Mouse (Mus musculus): ENCODE data around the gene Pappa.

The Pappa gene

DNA sequence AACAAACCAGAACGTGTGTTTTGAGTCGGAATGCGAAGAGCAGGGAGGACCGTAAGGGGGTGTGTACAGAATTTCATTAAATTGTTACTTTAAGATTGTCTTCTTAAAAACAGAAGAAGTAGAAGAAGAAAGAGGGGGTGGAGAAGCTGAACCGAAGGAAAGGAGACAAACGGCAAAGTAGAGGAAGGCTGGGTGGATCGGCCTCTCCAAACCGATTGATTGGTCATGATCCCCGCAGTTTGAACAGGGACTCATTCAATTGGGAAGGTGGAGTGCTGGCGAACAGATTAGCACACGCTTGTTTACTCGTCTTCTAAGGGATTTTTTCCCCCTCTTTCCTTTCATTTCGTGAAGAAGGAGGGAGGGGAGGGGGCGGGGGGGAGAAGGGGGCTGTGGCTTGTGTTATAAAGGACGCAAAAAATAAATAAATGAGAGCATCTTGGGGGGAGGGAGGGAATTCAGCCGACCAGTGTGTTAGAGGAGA lies at the start of gene Pappa:
Pappa (plus strand) TSS at position 434 of the 484 bp plus-strand sequence.
- no peak for DNase-seq (ENCODE audit: low spot score)

DNA sequence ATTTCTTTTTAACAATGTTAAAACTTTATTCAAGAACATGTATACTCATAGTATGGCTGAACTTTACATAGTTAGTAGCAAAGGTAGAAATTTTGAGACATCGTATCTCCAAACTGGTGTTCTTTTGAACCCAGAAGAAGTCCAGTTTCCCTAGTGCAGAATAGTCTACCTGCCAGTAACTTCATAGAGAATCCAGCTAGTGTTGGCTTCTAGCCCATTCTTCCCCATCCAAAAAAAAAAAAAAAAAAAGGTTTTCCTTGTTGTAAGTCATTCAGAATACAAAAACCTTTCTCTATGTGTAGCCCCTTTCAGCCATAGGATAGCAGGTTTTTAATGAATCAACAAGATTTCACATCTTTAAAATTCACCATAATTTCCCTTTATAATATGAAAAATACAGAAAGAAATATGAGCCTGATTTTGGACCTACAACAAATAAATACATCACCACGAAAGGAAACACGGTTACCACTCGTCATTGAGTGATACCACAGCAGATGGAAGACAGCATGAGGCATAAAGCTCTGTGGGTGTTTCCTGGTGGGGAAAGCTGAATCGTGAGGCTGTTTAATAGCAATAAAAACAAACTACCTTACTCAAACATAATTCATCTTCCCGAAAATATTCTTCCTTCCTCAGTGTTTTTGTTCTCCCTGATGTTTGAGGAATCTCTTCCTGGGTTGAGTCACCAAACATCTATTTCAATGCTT lies 45.9 kb upstream of the Pappa start:
- DNase-seq (ENCODE audit: low spot score): no peak

DNA sequence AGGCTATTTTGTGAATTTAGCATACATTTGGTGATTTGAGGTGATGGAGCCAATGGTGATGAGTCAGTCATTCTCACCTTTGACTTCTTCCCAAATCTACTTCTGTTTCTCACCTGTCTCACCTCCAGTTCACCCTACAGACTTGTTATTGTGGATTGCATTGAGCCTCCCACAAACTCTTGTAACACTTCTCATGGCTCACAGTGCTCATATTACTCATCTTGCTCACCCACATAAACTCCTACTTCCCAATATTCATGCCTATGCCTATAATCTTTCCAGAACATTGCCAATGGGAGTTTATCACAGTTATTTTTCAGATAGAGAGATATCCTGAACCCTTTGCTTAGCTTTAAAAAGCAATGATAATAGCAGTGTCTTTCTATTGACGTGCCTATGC lies 37.1 kb upstream of the Pappa start:
- no peak for DNase-seq (ENCODE audit: low spot score)

DNA sequence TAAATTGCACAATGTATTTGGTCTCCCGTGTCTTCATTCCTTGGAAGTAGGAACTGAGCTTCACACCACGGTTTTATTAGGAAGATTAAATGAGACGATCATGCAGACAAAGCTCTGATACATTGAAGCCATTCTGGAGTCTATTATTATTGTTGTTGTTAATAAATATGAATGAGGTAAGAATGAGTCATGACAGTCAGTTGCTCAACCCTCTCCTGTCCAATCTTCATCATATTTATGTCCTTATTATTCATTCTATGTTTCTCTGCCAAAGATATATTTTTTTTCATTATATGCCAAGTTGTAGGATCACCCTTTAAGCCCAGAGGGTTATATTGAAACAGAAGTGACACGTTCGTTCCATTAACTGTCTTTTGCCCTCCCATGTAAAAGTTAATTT lies 36.4 kb upstream of the Pappa start:
- no peak for DNase-seq (ENCODE audit: low spot score)

DNA sequence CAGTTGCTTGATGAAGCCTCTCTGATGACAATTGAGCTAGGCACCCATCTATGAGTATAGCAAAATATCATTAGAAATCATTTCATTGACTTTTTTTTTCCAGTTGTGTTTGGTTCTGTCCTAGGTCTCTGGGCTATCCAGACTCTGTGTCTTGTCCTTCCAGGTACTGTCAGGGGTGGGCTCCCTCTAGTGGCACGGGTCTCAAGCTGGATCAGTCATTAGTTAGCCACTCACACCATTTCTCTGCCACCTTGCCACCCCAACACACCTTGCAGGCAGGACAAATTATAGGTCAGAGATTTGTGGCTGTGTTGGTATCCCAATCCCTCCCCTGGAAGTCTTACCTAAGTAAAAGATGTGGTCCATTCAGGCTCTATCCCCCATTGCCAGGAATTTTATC lies 31.8 kb upstream of the Pappa start:
- DNase-seq (ENCODE audit: low spot score): no peak

DNA sequence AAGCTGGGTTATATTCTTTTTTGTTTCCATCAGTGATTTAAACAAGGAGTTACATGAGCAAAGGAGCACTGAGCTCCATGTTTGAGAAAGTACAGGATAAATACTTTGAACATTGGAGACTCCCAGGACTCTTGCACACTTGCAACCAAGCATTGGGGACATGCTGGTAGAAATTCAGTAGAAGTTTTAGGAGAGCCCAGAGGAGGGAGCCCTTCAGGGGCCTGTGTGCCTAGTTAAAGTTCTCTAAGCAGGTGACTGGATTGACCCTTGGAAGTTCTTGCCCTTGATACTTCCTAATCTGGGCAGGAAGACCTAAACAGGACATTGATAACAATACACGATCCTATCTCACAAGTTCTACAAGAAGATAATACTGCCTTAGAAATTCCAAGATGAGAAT lies 3.6 kb upstream of the Pappa start:
- no peak for DNase-seq (ENCODE audit: low spot score)

DNA sequence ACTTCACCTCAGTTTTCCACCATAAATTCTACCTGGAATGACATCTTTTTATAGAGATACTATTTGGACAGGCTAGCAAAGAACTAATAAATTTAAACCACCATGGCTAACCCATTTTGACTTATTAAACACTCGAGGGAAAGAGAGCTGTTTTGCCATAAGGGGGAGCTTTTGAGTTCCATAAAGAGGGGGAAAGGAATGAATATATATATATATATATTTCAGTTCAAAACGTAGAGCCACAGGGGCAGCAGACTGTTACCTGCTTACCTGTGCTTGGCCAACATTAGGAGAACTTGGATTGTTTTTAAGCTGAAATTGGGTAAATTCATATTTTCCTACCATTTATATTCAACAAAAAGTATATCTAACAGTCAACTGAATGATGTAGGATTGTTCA lies 1.1 kb upstream of the Pappa start:
- DNase-seq (ENCODE audit: low spot score): no peak

DNA sequence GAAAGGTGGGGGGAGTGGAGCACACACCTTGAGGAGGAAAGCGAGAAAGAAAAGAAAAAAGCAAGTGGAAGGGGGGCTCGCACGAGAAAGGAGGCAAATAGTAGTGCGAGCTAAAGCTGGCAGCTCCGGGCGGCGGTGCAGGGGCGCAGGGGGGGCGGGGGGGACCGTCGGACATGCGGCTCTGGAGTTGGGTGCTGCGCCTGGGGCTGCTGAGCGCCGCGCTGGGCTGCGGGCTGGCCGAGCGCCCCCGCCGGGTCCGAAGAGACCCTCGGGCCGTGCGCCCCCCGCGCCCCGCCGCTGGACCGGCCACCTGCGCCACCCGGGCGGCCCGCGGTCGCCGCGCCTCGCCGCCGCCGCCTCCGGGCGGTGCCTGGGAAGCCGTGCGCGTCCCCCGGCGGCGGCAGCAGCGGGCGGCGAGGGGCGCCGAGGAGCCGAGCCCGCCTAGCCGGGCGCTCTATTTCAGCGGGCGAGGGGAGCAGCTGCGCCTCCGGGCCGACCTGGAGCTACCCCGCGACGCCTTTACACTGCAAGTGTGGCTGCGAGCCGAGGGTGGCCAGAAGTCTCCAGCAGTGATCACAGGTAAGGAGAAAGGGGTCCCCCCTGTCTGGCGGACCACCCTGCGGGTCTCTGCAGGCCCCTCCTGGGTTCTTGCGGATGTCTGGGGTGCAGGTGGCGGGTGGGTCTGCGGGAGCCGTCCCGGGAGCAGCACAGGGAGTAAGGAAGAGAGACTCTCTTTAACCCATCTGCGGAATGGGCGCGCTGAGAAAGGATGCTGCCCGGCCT lies 586 bp downstream of the Pappa start:
- peak; percentile 12 for DNase-seq (ENCODE audit: low spot score)

DNA sequence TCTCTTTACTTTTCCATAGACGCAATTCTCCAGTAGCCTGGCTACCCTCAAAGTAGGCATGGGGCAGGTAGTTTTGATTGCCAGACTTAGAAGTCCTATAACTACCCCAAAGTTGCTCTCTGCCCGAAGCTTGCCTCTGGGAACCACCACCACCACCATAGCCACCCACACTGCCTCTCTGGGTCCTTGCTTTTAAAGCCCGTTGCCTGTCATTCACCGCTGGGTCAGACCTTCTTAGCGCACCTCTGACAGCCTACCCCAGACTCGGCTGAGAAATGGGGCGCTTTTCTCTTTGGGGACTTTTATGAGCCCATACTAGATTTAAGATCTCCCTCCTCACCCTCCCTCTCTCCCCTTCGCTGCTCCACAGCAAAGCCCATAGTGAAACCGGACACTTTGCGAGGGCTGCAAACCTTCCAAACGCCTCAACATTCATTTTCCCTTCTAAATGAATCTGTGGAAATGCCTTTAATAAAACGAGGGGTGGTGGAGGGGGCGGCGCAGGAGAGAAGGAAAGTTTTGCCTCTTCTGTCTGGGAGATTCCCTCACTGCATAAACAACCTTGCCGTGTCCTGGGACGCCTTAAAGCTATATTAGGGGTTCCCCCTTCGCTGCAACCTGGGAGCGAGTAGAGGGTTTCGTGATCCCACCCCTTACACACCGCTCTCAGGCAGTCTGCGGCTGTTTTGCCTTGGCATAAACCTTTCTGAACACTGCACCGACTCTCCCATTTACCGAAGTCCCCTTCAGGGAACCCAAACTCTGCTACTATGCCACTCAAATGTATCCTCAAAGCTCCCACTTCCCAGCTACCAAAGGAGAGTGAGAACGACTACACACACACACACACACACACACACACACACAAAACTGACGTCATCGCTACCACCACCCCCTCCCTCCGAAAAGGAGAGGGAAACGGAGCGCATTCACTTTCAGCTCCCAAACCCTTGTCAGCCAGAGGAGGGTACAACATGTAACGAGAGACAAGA lies 1.7 kb downstream of the Pappa start:
- DNase-seq (ENCODE audit: low spot score): peak; percentile 9

DNA sequence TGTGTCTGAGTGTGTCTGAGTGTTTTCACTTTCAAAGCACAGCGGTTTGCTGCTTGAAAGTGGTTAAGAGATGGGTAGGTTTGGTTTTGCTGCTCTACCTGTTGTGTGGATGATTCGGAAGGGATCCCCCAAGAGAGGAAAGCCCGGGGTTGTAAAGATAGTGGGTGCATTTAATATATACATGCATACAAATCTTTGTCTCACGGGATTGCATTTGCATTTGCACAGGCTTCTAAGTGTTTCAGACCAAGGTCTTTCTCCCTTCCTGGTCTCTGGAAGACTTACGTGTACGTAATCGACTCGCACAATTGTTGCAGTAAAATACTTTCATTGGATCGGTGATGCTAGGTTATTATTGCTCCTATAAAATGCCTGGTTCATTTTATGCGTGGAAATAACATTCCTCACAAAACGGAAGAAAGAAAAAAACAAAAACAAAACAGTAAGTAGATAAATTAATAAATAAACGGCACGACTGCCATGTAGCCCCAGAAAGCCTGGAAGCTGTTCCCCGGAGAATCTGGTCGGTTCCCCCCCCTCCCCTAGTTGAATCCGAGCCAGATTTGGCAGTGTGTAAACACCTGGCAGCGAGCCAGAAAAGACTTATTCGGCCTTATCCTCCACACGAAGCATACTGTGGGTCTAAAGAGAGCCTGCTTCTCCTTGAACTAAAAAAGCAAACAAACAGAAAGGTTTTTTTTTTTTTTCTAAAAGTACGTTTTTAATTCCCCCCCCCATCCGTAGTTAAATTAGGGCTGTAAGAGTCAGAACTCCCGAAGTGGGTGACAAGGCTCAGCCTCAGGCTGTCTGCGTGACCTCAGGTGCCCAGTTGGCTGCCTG lies 2.7 kb downstream of the Pappa start:
- peak; percentile 27 for DNase-seq (ENCODE audit: low spot score)

DNA sequence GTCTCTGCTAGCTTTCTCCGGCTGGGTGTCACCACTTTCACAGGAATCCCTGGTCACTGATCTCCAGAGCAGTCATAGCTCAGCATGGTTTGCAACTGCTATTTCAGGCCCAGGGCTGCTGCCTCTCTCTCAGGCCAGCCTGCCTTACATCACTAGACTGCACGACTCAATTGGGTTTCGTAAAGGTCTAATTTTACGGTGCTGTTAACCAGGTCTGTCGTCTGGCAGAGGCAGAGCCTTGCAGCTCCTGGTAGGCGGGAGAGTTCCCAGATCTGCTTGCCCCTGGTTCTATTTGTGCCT lies 3.3 kb downstream of the Pappa start:
- DNase-seq (ENCODE audit: low spot score): peak; percentile 5

DNA sequence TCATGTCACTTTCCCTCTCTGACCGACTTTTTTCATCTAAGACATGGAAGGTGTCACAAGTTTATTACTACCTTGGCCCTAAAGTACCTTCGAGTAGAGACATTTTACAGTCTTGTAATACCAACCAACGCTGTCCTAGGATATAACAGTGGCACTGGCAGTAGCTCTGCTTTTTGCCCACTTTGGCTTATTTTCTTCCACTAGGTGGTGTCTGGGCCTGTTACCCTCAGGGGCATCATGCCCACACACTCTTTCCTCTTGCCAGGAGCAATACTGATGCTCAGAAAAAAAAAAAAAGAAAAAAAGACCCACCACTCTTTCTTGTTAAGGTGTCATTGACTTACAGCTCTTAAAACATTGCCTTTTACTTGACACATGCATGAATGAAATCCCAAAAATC lies 8.7 kb downstream of the Pappa start:
- no peak for DNase-seq (ENCODE audit: low spot score)

DNA sequence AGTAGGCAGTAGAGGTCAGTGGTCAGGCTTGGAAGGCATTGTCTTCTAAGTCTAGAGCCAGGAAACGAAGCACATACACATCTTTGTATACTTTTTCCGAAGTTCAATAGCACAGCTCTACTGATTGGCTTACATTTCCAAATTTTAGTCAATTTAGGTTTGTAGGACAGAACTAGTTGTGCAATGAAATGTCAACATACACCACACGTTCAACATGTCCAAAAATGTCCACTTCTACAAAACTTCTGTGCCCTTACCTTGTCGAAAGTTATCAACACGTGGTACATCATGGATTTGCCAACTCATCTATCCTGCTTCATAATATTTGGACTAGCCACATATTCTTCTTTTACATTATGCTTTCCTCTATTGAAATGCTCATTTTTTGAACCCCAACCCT lies 10.4 kb downstream of the Pappa start:
- DNase-seq (ENCODE audit: low spot score): no peak

DNA sequence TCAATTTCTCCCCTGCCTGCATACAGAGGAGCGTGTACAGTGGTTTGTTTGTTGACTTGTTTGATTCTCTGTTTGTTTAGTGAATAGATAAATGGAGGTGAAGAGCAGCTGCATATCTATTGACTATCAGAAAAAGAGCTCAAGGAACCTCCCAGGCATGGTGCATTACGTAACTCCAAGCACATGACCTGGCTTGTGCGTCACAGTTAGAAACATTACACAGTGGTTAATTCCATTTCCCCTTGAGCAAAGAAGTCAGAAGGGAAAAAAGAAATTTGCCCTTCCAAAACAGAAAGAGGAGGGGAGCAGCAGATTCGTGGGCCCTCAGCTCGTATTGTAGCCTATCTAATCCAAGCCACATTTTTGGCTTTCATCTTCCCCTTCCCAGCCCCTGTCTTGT lies 11.1 kb downstream of the Pappa start:
- no peak for DNase-seq (ENCODE audit: low spot score)

DNA sequence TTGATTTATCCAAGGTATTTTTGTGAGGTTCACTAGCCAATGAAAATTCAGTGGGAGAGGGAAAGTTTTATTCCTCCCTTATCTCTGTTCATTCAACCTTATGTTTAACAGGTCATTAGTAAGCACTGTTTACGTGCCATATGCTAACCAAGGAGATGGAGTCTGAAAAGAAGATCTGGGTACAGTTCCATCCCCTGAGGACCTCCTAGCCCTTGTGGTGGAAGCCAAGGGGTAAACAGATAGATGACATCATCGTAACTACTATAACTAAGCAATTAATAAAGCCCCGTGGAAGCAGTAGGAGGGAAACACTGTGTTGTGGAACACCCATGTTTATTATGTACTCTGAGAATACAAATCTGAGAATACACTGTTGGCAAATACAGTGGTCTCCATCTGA lies 12.6 kb downstream of the Pappa start:
- DNase-seq (ENCODE audit: low spot score): no peak

DNA sequence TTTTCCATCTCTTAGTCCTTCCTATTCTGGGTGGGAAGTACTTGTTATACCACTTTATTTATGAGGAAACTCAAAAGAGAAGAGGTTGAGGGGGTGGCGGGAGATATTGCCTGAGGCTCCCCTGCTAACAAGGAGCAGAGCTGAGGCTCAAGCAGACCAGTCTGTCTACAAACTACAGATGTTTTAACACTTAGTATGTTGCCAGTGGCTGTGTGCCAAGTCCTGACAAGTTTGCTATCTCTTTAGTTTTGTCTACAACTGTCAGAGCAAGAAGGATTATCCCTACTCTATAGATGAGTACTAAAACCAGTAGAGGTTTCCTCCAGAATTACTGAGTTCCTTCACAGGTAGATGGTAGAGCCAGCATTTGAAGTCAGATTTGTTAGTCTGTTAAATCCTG lies 23.0 kb downstream of the Pappa start:
- no peak for DNase-seq (ENCODE audit: low spot score)

DNA sequence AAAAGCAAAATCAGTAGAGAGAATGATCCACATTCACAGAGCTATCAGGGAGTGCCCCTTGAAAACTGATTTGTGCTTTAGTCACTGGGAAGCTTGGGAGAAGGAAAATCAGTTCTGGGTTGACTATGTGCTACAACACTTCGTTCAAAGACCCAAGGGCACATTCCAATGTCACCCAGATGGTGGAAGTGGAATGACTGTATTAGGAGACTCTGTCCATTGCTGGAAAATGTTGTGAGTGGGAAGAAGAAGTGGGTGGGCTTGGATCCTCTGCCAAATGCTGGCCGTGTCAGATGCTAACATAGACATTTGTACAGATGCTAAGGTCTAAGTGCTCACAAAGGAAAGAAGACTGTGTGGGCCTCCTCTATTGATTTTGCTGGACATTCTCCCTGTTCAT lies 29.6 kb downstream of the Pappa start:
- no peak for DNase-seq (ENCODE audit: low spot score)

DNA sequence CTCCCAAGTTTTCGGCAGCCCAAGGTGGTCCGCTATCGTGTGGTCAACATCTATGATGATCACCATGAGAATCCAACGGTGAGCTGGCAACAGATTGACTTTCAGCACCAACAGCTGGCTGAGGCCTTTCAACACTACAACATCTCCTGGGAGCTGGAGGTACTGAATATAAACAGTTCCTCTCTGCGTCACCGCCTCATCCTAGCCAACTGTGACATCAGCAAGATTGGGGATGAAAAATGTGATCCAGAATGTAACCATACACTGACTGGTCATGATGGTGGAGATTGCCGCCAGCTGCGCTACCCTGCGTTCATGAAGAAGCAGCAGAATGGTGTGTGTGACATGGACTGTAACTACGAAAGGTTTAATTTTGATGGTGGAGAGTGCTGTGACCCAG lies 32.3 kb downstream of the Pappa start:
- DNase-seq (ENCODE audit: low spot score): no peak

DNA sequence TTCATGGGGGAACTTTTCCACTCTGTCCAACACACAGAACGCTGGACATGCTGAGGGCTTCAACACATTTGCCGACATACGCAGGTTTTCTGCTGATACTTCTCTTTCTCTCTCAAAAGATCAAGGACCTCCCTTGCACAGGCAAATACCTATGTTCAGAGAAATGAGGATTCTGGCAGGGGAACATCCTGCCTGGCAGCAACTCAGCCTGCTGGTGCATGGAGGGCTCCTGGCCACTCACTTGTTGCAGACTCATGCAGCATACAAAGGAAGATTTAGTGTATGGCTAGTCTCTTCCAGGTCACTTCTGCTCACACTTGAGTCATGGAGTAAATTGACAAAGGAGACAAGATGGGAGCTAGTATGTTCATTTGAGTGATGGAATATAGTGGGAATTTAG lies 34.7 kb downstream of the Pappa start:
- DNase-seq (ENCODE audit: low spot score): no peak

DNA sequence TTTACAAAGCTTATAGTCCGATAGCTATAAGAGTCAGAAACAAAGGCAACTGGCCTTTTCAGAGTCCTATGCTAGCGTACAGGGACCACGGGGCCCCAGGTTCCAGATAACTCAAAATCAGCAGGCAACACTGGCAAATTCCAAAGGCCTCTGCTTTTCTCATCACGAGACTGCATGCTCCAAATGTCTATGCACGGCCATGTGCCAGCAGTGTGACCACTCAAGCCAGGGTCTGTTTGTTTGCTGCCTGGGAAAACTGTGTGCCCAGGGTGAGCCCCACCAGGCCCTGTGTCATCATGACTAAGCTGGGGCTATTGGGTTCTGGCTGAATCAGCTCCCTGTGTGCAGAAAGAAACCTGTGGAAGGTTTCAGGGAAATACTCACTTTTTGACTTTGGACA lies 35.5 kb downstream of the Pappa start:
- no peak for DNase-seq (ENCODE audit: low spot score)

DNA sequence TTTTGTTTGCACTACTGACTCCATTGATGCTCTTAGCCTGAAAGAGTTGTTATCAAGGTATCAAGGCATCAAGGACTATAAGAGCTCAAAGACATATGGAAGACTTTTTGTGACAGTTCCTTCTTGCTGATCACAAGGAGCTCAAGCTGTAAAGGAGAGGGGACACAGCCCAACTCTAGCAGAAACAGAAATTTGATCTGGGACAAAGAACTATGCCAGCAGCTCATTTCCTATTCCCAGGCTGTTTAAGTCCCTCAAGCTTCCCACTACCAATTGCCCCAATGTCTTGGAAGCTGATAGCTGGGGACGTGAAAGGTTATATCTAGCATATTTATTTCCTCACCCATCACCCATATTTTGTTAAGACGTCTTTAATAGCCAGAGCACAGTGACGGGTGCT lies 39.7 kb downstream of the Pappa start:
- DNase-seq (ENCODE audit: low spot score): no peak

All from urinary bladder, postnatal 25 days (tissue).